Mouse (Mus musculus) heart, postnatal 0 days (tissue): ENCODE data around the gene Birc7. TPM values are rescaled to one million over a fixed set of nuclear protein-coding genes. Genes with fewer than 3 reads are reported as not detected.

Experiments
- ATAC-seq: fragments of 200-750 bp; cut with Nextera tagmentation; 2 replicates; pipeline ENCODE4 v1.8.0; 2017; ENCODE audit warnings: low read depth, moderate number of reproducible peaks, moderate library complexity; ENCODE audit not compliant: insufficient read depth
- DNase-seq: peaks from one replicate; pipeline ENCODE4 v3.0.0-alpha.2; 2016; ENCODE audit warnings: low spot score
- H3K27ac ChIP-seq: fragments of 300-500 bp; sonication (generic); 2 replicates; pipeline ENCODE4 v1.5.1; 2014; ENCODE audit warnings: low read depth, mild to moderate bottlenecking
- H3K27me3 ChIP-seq: fragments of 300-500 bp; sonication (generic); 2 replicates; pipeline ENCODE4 v1.6.1; 2014; ENCODE audit warnings: low read length, mixed read lengths; ENCODE audit not compliant: control insufficient read depth, insufficient read depth
- H3K36me3 ChIP-seq: fragments of 300-500 bp; sonication (generic); replicated peaks from 2 replicates; pipeline ENCODE4 v1.6.1; 2014; ENCODE audit warnings: low read length, mixed read lengths; ENCODE audit not compliant: control insufficient read depth, insufficient read depth
- H3K4me1 ChIP-seq: fragments of 300-500 bp; sonication (generic); 2 replicates; pipeline ENCODE4 v1.6.1; 2014; ENCODE audit warnings: antibody characterized with exemption; ENCODE audit not compliant: control insufficient read depth, insufficient read depth
- H3K4me2 ChIP-seq: fragments of 300-500 bp; sonication (generic); 2 replicates; pipeline ENCODE4 v1.6.1; 2014; ENCODE audit warnings: low read depth, mild to moderate bottlenecking, low read length, moderate library complexity
- H3K4me3 ChIP-seq: fragments of 300-500 bp; sonication (generic); 2 replicates; pipeline ENCODE4 v1.5.1; 2014; ENCODE audit warnings: low read depth, low read length
- H3K9ac ChIP-seq: fragments of 300-500 bp; sonication (generic); replicated peaks from 2 replicates; pipeline ENCODE4 v1.6.1; 2014; ENCODE audit warnings: low read depth, low read length, mixed read lengths
- H3K9me3 ChIP-seq: fragments of 300-500 bp; sonication (generic); replicated peaks from 2 replicates; pipeline ENCODE4 v1.6.1; 2016; ENCODE audit warnings: low read length; ENCODE audit not compliant: control insufficient read depth
- CTCF ChIP-seq: IDR thresholded peaks from 2 replicates; pipeline ENCODE4 v1.5.1; 2016; ENCODE audit warnings: antibody characterized with exemption, control low read depth, low read depth
- EP300 ChIP-seq: IDR thresholded peaks from 2 replicates; pipeline ENCODE4 v1.6.1; 2016; ENCODE audit warnings: antibody characterized with exemption, low read depth
- WGBS: fragments of 180-500 bp; shearing (Covaris S2); extraction: QIAGEN DNeasy Blood & Tissue Kit; methylation state at CpG from one replicate; pipeline ENCODE4 v1.1.7; 2014; 5-methylcytosine and 5-hydroxymethylcytosine counted together
- polyA plus RNA-seq: library from polyadenylated mRNA; unstranded; fragments of >200 nt; fragmentation: Nextera tagmentation; extraction: Ambion mirVana; gene quantifications from 2 replicates; pipeline ENCODE4 v1.2.1, GENCODE M21; 2015
- total RNA-seq: library from RNA; depleted of rRNA; stranded (reverse); fragments of >200 nt; gene quantifications from 2 replicates; pipeline ENCODE4 v1.2.3, GENCODE M21; 2014; ENCODE audit warnings: low replicate concordance

Birc7 gene
- total and polyA plus RNA-seq, 2 experiments from 2014 or later, result 0.10 to 0.84 TPM

GRCm38 (mm10) chr2:180925176-180925575 lies 3.6 kb upstream of the Birc7 start:
- H3K4me2 ChIP-seq, result no peak overlapping the region
- ATAC-seq (no peak), DNase-seq (peak; percentile 61)
- no peak overlapping the region for H3K4me3 ChIP-seq
- no peaks in the 10 kb centered on the region for H3K27me3 ChIP-seq
- no peaks in the 10 kb centered on the region for H3K9me3 ChIP-seq
- no peak overlapping the region for H3K27ac ChIP-seq
- no peak overlapping the region for H3K9ac ChIP-seq
- no peaks in the 10 kb centered on the region for H3K36me3 ChIP-seq
- H3K4me1 ChIP-seq, result 0 out of 2 replicates have a peak, but pooled peaks cover 6% of the 10 kb centered on the region
- no peak for TF ChIP-seq EP300
- peak; percentile 95 for TF ChIP-seq CTCF
- 2% methylated on average over 4 of the region's 4 CpGs for WGBS

GRCm38 (mm10) chr2:180932418-180932817 lies 3.6 kb downstream of the Birc7 start:
- Histone ChIP-seq H3K4me3 (no peak overlapping the region), H3K36me3 (no peaks in the 10 kb centered on the region), H3K4me2 (no peak overlapping the region), H3K27ac (no peak overlapping the region), H3K9ac (no peak overlapping the region), H3K9me3 (no peaks in the 10 kb centered on the region), H3K27me3 (0 out of 2 replicates have a peak, but pooled peaks cover 4% of the 10 kb centered on the region), H3K4me1 (no peaks in the 10 kb centered on the region)
- ATAC-seq (no peak), DNase-seq (no peak)
- TF ChIP-seq EP300 (no peak), CTCF (no peak)
- WGBS, result 59% methylated on average over 1 of the region's 1 CpGs

- Histone ChIP-seq H3K27ac (no peak overlapping the region), H3K4me2 (no peak overlapping the region), H3K4me3 (no peak overlapping the region), H3K27me3 (no peaks in the 10 kb centered on the region), H3K9me3 (no peaks in the 10 kb centered on the region), H3K4me1 (peaks cover 10% of the 10 kb centered on the region; the same call in 1 of the 2 replicates), H3K9ac (no peak overlapping the region), H3K36me3 (no peaks in the 10 kb centered on the region)
- DNase-seq (no peak), ATAC-seq (no peak)
- TF ChIP-seq CTCF (no peak), EP300 (no peak)
Measured at GRCm38 (mm10) chr2:180940187-180940586, 11.4 kb downstream of the Birc7 start.

GRCm38 (mm10) chr2:180941869-180942268 lies 13.0 kb downstream of the Birc7 start:
- ATAC-seq (peak; percentile 81), DNase-seq (peak; percentile 68)
- Histone ChIP-seq H3K4me1 (peaks cover 10% of the 10 kb centered on the region; the same call in 1 of the 2 replicates), H3K9ac (no peak overlapping the region), H3K36me3 (no peaks in the 10 kb centered on the region), H3K9me3 (no peaks in the 10 kb centered on the region), H3K27ac (peak overlapping the region; percentile 62), H3K27me3 (no peaks in the 10 kb centered on the region), H3K4me3 (no peak overlapping the region), H3K4me2 (no peak overlapping the region)
- TF ChIP-seq CTCF (no peak), EP300 (no peak)

- ATAC-seq (no peak), DNase-seq (no peak)
- no peak overlapping the region for H3K9ac ChIP-seq
- H3K4me2 ChIP-seq, result no peak overlapping the region
- H3K27me3 ChIP-seq, result 0 out of 2 replicates have a peak, but pooled peaks cover 4% of the 10 kb centered on the region
- no peaks in the 10 kb centered on the region for H3K9me3 ChIP-seq
- H3K4me3 ChIP-seq, result no peak overlapping the region
- no peaks in the 10 kb centered on the region for H3K36me3 ChIP-seq
- no peak for TF ChIP-seq CTCF
- TF ChIP-seq EP300, result no peak
- no peaks in the 10 kb centered on the region; the same call in none of the 2 replicates for H3K4me1 ChIP-seq
- WGBS, result 55% methylated on average over 1 of the region's 1 CpGs
- no peak overlapping the region for H3K27ac ChIP-seq
Measured at GRCm38 (mm10) chr2:180949947-180950346, 21.1 kb downstream of the Birc7 start.

GRCm38 (mm10) chr2:180952731-180953171 lies 23.9 kb downstream of the Birc7 start:
- Histone ChIP-seq H3K4me3 (no peak overlapping the region), H3K9ac (no peak overlapping the region), H3K36me3 (no peaks in the 10 kb centered on the region), H3K27ac (no peak overlapping the region), H3K27me3 (peaks cover 10% of the 10 kb centered on the region), H3K9me3 (no peaks in the 10 kb centered on the region), H3K4me2 (peak overlapping the region; percentile 88), H3K4me1 (no peaks in the 10 kb centered on the region; the same call in none of the 2 replicates)
- DNase-seq, result no peak
- ATAC-seq, result no peak
- WGBS, result 31% methylated on average over 8 of the region's 9 CpGs
- TF ChIP-seq EP300 (no peak), CTCF (no peak)
